4 mouse cellular contexts compared by ENCODE assay signal in the genomic region with DNA sequence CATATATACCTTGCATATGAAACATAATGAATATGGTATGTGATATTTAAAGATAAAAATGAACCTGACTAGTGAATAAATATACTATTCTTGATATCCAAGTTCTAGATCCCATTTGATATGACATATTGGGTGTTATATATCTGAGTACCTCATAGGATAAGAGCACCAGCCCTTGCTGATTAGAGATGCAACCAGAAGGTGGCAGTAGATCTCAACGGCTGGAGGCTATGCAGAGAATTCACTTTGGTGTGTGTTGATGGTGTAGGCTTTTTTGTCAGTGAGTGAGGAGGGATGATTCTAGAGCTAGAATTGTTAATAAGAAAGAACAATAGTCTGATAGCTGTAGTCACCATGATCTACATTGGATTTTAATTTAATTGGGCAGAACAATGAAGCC.
ATAC-seq lines count a peak whose summit lies in the region.

No protein-coding gene starts in this region.

- ATAC-seq in common myeloid progenitor, adult 5-6 weeks (replicated peaks; ENCODE audit: low read depth, poor library complexity, severe bottlenecking) = peak; percentile 79
- peak; percentile 62 for ATAC-seq in megakaryocyte, adult 5-6 weeks (ENCODE audit: poor library complexity, severe bottlenecking)
- peak; percentile 87 for ATAC-seq in megakaryocyte progenitor cell, adult 5-6 weeks (replicated peaks; ENCODE audit: poor library complexity)
- ATAC-seq in megakaryocyte-erythroid progenitor cell, adult 5-6 weeks (replicated peaks; ENCODE audit: low FRiP score, low TSS enrichment, poor library complexity, severe bottlenecking) = peak; percentile 83

Comparison
In these comparisons a context has a peak if more than half of its experiments do, and no peak if none do; other contexts are left out.
1. Peak in every context shown above with its lines: ATAC-seq.